Mouse (Mus musculus) E14TG2a.4 (cell line): ENCODE data around the gene Zim1.

Experiments
- H3K27me3 ChIP-seq: 2 replicates; pipeline ENCODE4 v1.6.1; 2014; ENCODE audit warnings: low read length, control low read depth; ENCODE audit not compliant: insufficient read depth
- H3K36me3 ChIP-seq: 2 replicates; pipeline ENCODE4 v1.6.1; 2014; ENCODE audit warnings: low read length, control low read depth; ENCODE audit not compliant: insufficient read depth
- H3K4me1 ChIP-seq: replicated peaks from 2 replicates; pipeline ENCODE4 v1.6.1; 2014; ENCODE audit warnings: low read depth, low read length, control low read depth
- H3K4me3 ChIP-seq: replicated peaks from 2 replicates; pipeline ENCODE4 v1.5.1; 2014; ENCODE audit warnings: mild to moderate bottlenecking, low read length
- H3K9me3 ChIP-seq: 2 replicates; pipeline ENCODE4 v1.6.1; 2014; ENCODE audit warnings: low read length, control low read depth
- CTCF ChIP-seq: conservative IDR thresholded peaks from 2 replicates; pipeline ENCODE4 v1.5.1; 2014; ENCODE audit warnings: low read length
- NANOG ChIP-seq: IDR thresholded peaks from 2 replicates; pipeline ENCODE4 v1.6.1; 2014; ENCODE audit warnings: borderline replicate concordance, low read length, mixed read lengths
- POU5F1 ChIP-seq: IDR thresholded peaks from 2 replicates; pipeline ENCODE4 v1.6.1; 2014; ENCODE audit warnings: low read length, borderline replicate concordance

Zim1 gene

DNA sequence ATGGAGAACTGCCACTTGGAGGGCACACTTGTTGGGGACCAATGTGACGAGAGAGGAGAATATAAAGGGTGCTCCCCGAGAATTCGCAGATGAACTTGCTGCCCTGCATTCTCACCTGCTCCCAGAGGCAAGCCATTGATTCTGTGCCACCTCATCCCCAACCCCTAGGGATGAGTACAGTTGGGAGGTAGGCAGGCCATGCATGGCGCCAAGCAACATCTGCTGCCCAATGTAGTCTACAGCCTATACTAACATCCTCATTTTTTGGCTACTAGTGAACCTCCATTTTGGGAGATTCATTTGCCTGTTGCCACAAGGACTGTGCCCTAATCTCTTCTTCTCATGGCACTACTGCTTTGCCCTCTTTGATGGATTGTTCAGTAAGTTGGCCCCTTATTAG is 59.5 kb downstream of the Zim1 start:
- TF ChIP-seq CTCF (no peak), POU5F1 (no peak), NANOG (no peak)

DNA sequence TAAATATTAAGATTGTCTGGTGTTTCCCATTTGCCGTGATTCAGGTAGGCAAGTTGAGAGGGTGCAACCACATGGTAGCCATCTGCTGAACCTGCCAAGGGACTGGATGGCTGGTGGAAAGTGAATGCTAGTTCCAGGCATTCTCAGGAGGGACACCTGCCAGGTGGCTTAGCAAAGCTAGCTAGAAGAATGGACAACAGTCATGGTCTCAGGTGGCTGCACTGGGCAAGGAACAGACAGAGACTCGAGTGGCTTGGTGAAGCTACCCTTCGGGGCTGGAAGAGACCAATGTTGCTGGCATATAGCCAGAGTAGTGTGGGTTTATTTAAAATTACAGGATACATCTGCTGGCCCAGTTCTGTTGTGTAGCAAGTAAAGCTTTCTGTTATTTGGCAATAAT is 60.4 kb downstream of the Zim1 start:
- Histone ChIP-seq H3K36me3 (no peaks in the 10 kb centered on the region), H3K4me3 (no peak overlapping the region), H3K9me3 (peaks cover 32% of the 10 kb centered on the region), H3K27me3 (no peaks in the 10 kb centered on the region), H3K4me1 (no peaks in the 10 kb centered on the region)
- TF ChIP-seq POU5F1 = no peak
- no peak for TF ChIP-seq NANOG
- TF ChIP-seq CTCF = no peak

More for the DNA sequence above, 59.5 kb downstream of the Zim1 start:
- peaks cover 32% of the 10 kb centered on the region for H3K9me3 ChIP-seq
- H3K36me3 ChIP-seq = no peaks in the 10 kb centered on the region
- H3K4me1 ChIP-seq = no peaks in the 10 kb centered on the region
- H3K4me3 ChIP-seq = no peak overlapping the region
- H3K27me3 ChIP-seq = no peaks in the 10 kb centered on the region
